Mouse (Mus musculus) ES-Bruce4 (cell line): ENCODE measurements at regions not wholly inside any gene's neighbourhood (a gene's known extent, or its start where the extent isn't known, plus 50 kb on each side); places are given as distances from the start of the nearest gene placed in this dataset.

Experiments used
- H3K27ac ChIP-seq: 2 replicates; pipeline ENCODE4 v1.5.1; 2012; ENCODE audit warnings: low read length, inconsistent platforms; ENCODE audit not compliant: insufficient read depth
- H3K27me3 ChIP-seq: 2 replicates; pipeline ENCODE4 v1.6.1; 2012; ENCODE audit warnings: mild to moderate bottlenecking, low read length, inconsistent platforms; ENCODE audit not compliant: control insufficient read depth, poor library complexity, insufficient read depth, severe bottlenecking
- H3K36me3 ChIP-seq: 2 replicates; pipeline ENCODE4 v1.6.1; 2012; ENCODE audit warnings: inconsistent platforms, mild to moderate bottlenecking, low read length, moderate library complexity; ENCODE audit not compliant: control insufficient read depth, poor library complexity, insufficient read depth, severe bottlenecking
- H3K4me1 ChIP-seq: one replicate; pipeline ENCODE4 v1.8.1; 2011; ENCODE audit warnings: low read length; ENCODE audit not compliant: control insufficient read depth, insufficient read depth
- H3K4me3 ChIP-seq: 2 replicates; pipeline ENCODE4 v1.5.1; 2011; ENCODE audit warnings: low read depth, mild to moderate bottlenecking, low read length
- H3K9ac ChIP-seq: 2 replicates; pipeline ENCODE4 v1.6.1; 2012; ENCODE audit warnings: low read depth, mild to moderate bottlenecking, inconsistent platforms; ENCODE audit not compliant: poor library complexity, severe bottlenecking
- H3K9me3 ChIP-seq: replicated peaks from 2 replicates; pipeline ENCODE4 v1.6.1; 2012; ENCODE audit warnings: mild to moderate bottlenecking, low read length, inconsistent platforms; ENCODE audit not compliant: control insufficient read depth, poor library complexity, insufficient read depth, severe bottlenecking
- CTCF ChIP-seq: IDR thresholded peaks from one replicate; pipeline ENCODE4 v1.8.1; 2011; ENCODE audit warnings: low read depth, low read length
- EP300 ChIP-seq: IDR thresholded peaks from 2 replicates; pipeline ENCODE4 v1.6.1; 2011; ENCODE audit warnings: low read depth, low read length; ENCODE audit not compliant: insufficient read depth
- POLR2A ChIP-seq: IDR thresholded peaks from one replicate; pipeline ENCODE4 v1.8.1; 2011; ENCODE audit warnings: low read length; ENCODE audit not compliant: insufficient read depth

DNA sequence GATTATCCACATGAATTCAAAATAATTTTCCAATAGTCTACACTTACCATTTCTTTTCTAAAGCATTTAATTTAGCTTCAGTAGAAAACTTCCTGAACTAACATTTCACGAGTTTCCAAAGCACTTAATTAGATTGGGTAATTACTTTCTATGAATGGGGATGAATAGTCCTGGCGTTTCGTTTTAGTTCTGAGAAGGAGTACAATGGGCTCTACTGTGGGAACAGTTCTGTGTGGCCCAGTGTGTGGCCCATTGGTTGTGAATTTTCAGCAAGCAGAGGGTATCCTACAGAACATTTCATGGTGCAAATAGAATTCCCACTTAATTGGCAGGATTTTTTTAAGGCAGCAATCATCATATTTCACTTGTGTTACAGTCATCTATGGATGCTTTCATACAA is 95.5 kb downstream of the 1700017N19Rik start:
- Histone ChIP-seq H3K27me3 (no peaks in the 10 kb centered on the region), H3K27ac (no peak overlapping the region), H3K4me1 (no peaks in the 10 kb centered on the region), H3K4me3 (no peak overlapping the region), H3K36me3 (no peaks in the 10 kb centered on the region), H3K9me3 (no peaks in the 10 kb centered on the region), H3K9ac (no peak overlapping the region)
- TF ChIP-seq POLR2A (no peak), CTCF (no peak), EP300 (no peak)

DNA sequence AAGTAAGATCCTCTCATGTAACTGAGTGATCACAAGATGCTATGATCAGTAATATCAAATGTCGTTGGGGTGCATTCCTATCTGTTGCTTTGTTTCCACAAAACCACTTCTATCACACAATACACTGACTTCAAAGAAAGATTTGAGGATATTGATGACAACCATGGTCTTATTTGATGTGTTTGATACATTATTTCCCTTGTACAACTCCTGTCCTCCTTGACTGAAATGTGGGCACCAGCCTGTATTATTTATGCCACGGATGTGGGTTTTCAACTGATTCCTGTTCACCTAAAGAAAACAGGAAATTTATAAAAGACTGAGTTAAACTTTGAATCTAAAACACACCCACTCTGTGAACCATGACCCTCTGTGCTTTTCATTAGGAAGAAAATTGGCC is 105.7 kb downstream of the 1700017N19Rik start:
- H3K4me1 ChIP-seq, result no peaks in the 10 kb centered on the region
- H3K27ac ChIP-seq, result no peak overlapping the region
- no peaks in the 10 kb centered on the region for H3K9me3 ChIP-seq
- H3K4me3 ChIP-seq, result no peak overlapping the region
- TF ChIP-seq POLR2A (no peak), CTCF (no peak)
- no peak overlapping the region for H3K9ac ChIP-seq
- H3K27me3 ChIP-seq, result no peaks in the 10 kb centered on the region
- H3K36me3 ChIP-seq, result no peaks in the 10 kb centered on the region

- no peak for TF ChIP-seq EP300
- TF ChIP-seq CTCF, result no peak
- no peak for TF ChIP-seq POLR2A
Observed at GRCm38 (mm10) chr10:100699206-100699605, 108.9 kb downstream of the 1700017N19Rik start.

DNA sequence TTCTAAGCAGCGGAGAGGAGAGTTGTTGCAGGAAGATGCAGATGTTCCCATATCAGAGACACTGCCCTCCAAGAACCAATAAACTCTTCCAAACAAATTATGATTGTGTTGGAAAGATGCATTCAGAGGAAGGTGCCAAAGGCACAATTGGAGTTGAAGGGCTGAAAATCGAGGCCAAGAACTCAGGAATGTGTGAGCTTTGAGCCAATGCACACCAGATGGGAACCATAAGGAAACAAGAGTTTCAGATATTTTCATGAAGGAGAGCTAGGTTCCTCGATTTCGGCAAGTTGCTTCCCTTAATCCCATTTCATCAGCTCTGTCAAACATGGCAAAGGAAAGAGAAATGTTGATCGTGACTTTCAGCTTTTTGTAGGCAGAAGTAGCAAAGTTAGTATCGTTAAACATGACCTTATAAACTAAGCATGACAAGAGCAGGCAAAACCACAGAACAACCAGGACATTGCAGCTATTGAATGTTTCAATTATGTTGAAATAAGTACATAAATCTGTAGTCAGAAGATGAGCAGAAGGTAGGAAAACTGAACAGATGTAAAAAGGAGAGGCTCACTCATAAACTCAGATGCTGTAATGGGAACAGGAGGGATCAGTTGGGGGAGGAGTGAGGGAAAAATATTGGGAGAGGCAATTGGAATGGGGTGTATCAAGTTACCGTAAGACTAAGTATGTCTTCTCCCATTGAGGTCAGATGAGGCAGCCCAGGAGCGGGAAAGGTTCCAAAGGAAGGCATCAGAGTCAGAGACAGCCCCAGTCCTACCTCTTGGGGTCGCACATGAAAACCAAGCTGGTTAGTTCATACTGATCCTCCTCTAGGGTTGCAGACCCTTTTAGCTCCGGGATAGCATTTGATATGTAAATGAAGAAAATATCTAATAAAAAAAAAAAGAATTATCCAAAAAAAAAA is 110.3 kb downstream of the 1700017N19Rik start:
- no peaks in the 10 kb centered on the region for H3K4me1 ChIP-seq
- H3K4me3 ChIP-seq, result no peak overlapping the region
- no peak overlapping the region for H3K27ac ChIP-seq
- H3K9me3 ChIP-seq, result no peaks in the 10 kb centered on the region
- no peaks in the 10 kb centered on the region for H3K36me3 ChIP-seq
- H3K27me3 ChIP-seq, result no peaks in the 10 kb centered on the region
- H3K9ac ChIP-seq, result no peak overlapping the region
- TF ChIP-seq EP300 (no peak), CTCF (no peak), POLR2A (no peak)

More at GRCm38 (mm10) chr10:100699206-100699605, 108.9 kb downstream of the 1700017N19Rik start:
- Histone ChIP-seq H3K4me1 (no peaks in the 10 kb centered on the region), H3K27me3 (no peaks in the 10 kb centered on the region), H3K9me3 (no peaks in the 10 kb centered on the region), H3K36me3 (no peaks in the 10 kb centered on the region), H3K4me3 (no peak overlapping the region), H3K27ac (no peak overlapping the region), H3K9ac (no peak overlapping the region)

- Histone ChIP-seq H3K9ac (no peak overlapping the region), H3K27me3 (no peaks in the 10 kb centered on the region), H3K4me3 (no peak overlapping the region), H3K36me3 (no peaks in the 10 kb centered on the region), H3K27ac (no peak overlapping the region), H3K4me1 (no peaks in the 10 kb centered on the region), H3K9me3 (no peaks in the 10 kb centered on the region)
- TF ChIP-seq CTCF, result no peak
- no peak for TF ChIP-seq POLR2A
Observed at GRCm38 (mm10) chr10:100701938-100702337, 111.7 kb downstream of the 1700017N19Rik start.

- Histone ChIP-seq H3K27me3 (no peaks in the 10 kb centered on the region), H3K4me3 (no peak overlapping the region), H3K27ac (no peak overlapping the region), H3K9ac (no peak overlapping the region), H3K36me3 (no peaks in the 10 kb centered on the region), H3K4me1 (no peaks in the 10 kb centered on the region), H3K9me3 (no peaks in the 10 kb centered on the region)
- TF ChIP-seq POLR2A (no peak), CTCF (no peak)
Observed at GRCm38 (mm10) chr10:100716084-100716667, 125.9 kb downstream of the 1700017N19Rik start.
